Mouse (Mus musculus) c-Kit-positive CD71-negative TER-119-negative erythroid progenitor cells, embryonic 14.5 days (primary cell): ENCODE results near the gene Vash1.
A peak's percentile ranks its signal among the peaks of the same experiment; 100 is the strongest.

Experiments used
- DNase-seq: peaks from one replicate; pipeline ENCODE4 v3.0.0-alpha.2; 2013; ENCODE audit warnings: low read depth

The Vash1 gene

GRCm38 (mm10) chr12:86683698-86684097, 5.2 kb downstream of the Vash1 start:
- DNase-seq = no peak

- no peak for DNase-seq
Observed at GRCm38 (mm10) chr12:86685275-86685674, 6.8 kb downstream of the Vash1 start.

GRCm38 (mm10) chr12:86686551-86687330, 8.2 kb downstream of the Vash1 start:
- DNase-seq = no peak

- DNase-seq = no peak
Observed at GRCm38 (mm10) chr12:86687445-86687955, 9.0 kb downstream of the Vash1 start.

- DNase-seq = no peak
Observed at GRCm38 (mm10) chr12:86687971-86688573, 9.6 kb downstream of the Vash1 start.

GRCm38 (mm10) chr12:86688917-86689316, 10.4 kb downstream of the Vash1 start:
- DNase-seq = no peak

GRCm38 (mm10) chr12:86690700-86691485, 12.4 kb downstream of the Vash1 start:
- no peak for DNase-seq

GRCm38 (mm10) chr12:86692471-86693356, 14.2 kb downstream of the Vash1 start:
- DNase-seq = no peak

GRCm38 (mm10) chr12:86693389-86693788, 14.9 kb downstream of the Vash1 start:
- DNase-seq = no peak

- no peak for DNase-seq
Observed at GRCm38 (mm10) chr12:86694441-86694840, 15.9 kb downstream of the Vash1 start.

GRCm38 (mm10) chr12:86697996-86698395, 19.5 kb downstream of the Vash1 start:
- DNase-seq = no peak

- DNase-seq = no peak
Observed at GRCm38 (mm10) chr12:86698537-86698936, 20.0 kb downstream of the Vash1 start.

- DNase-seq = no peak
Observed at GRCm38 (mm10) chr12:86699965-86700926, 21.7 kb downstream of the Vash1 start.

GRCm38 (mm10) chr12:86700927-86701310, 22.4 kb downstream of the Vash1 start:
- no peak for DNase-seq

- no peak for DNase-seq
Observed at GRCm38 (mm10) chr12:86701491-86701890, 23.0 kb downstream of the Vash1 start.

GRCm38 (mm10) chr12:86702690-86703089, 24.2 kb downstream of the Vash1 start:
- no peak for DNase-seq

GRCm38 (mm10) chr12:86705843-86706242, 27.3 kb downstream of the Vash1 start:
- no peak for DNase-seq

GRCm38 (mm10) chr12:86714026-86714425, 35.5 kb downstream of the Vash1 start:
- peak; percentile 45 for DNase-seq

- DNase-seq = peak; percentile 53
Observed at GRCm38 (mm10) chr12:86715401-86715800, 36.9 kb downstream of the Vash1 start.

GRCm38 (mm10) chr12:86716962-86717361, 38.5 kb downstream of the Vash1 start:
- DNase-seq = no peak
